Mouse (Mus musculus) bone marrow macrophage, adult 2 months (primary cell): Measurements from ENCODE around the gene Btnl10. TPM values are rescaled to one million over a fixed set of nuclear protein-coding genes. Genes with fewer than 3 reads are reported as not detected.

Experiments used
- H3K27ac ChIP-seq: 2 replicates; pipeline ENCODE4 v1.5.1; 2012; ENCODE audit warnings: low read depth, low read length; ENCODE audit not compliant: insufficient read depth
- H3K4me1 ChIP-seq: 2 replicates; pipeline ENCODE4 v1.6.1; 2012; ENCODE audit warnings: low read length; ENCODE audit not compliant: control insufficient read depth, insufficient read depth
- H3K4me3 ChIP-seq: 2 replicates; pipeline ENCODE4 v1.5.1; 2012; ENCODE audit warnings: mild to moderate bottlenecking, low read length, moderate library complexity; ENCODE audit not compliant: insufficient read depth
- CTCF ChIP-seq: IDR thresholded peaks from 2 replicates; pipeline ENCODE4 v1.5.1; 2012; ENCODE audit warnings: low read depth, mild to moderate bottlenecking, low read length, moderate library complexity
- POLR2A ChIP-seq: IDR thresholded peaks from 2 replicates; pipeline ENCODE4 v1.6.1; 2012; ENCODE audit warnings: mild to moderate bottlenecking, low read depth, low read length, borderline replicate concordance
- polyA plus RNA-seq: library from polyadenylated mRNA; stranded (reverse); fragments of >200 nt; gene quantifications from 2 replicates; pipeline ENCODE4 v1.2.4, GENCODE M21; 2012; ENCODE audit not compliant: missing spikeins, insufficient read depth, insufficient read length

Btnl10 gene
- polyA plus RNA-seq, 1 experiment = not detected

GRCm38 (mm10) chr11:58957226-58957914 lies 39.7 kb downstream of the Btnl10 start:
- peaks cover 31% of the 10 kb centered on the region for H3K4me1 ChIP-seq
- H3K27ac ChIP-seq = no peak overlapping the region; the same call in 1 of the 2 replicates
- TF ChIP-seq POLR2A (no peak), CTCF (no peak)
- H3K4me3 ChIP-seq = peak overlapping the region; percentile 5; the same call in 1 of the 2 replicates

GRCm38 (mm10) chr11:58958536-58958935 lies 40.8 kb downstream of the Btnl10 start:
- peak overlapping the region; percentile 72 for H3K27ac ChIP-seq
- H3K4me3 ChIP-seq = peak overlapping the region; percentile 49
- peaks cover 25% of the 10 kb centered on the region for H3K4me1 ChIP-seq
- TF ChIP-seq POLR2A (no peak), CTCF (no peak)

GRCm38 (mm10) chr11:58959186-58959825 lies 41.6 kb downstream of the Btnl10 start:
- H3K4me3 ChIP-seq = peak overlapping the region; percentile 68
- no peak for TF ChIP-seq CTCF
- TF ChIP-seq POLR2A = no peak
- peaks cover 24% of the 10 kb centered on the region for H3K4me1 ChIP-seq
- H3K27ac ChIP-seq = peak overlapping the region; percentile 84

GRCm38 (mm10) chr11:58959921-58960465 lies 42.3 kb downstream of the Btnl10 start:
- peaks cover 29% of the 10 kb centered on the region for H3K4me1 ChIP-seq
- H3K27ac ChIP-seq = peak overlapping the region; percentile 84
- peak overlapping the region; percentile 68 for H3K4me3 ChIP-seq
- TF ChIP-seq CTCF = peak; percentile 32; the same call in 1 of the 2 replicates
- no peak for TF ChIP-seq POLR2A

GRCm38 (mm10) chr11:58961364-58962177 lies 43.9 kb downstream of the Btnl10 start:
- no peak overlapping the region for H3K27ac ChIP-seq
- peaks cover 36% of the 10 kb centered on the region for H3K4me1 ChIP-seq
- TF ChIP-seq CTCF (no peak), POLR2A (no peak)
- no peak overlapping the region for H3K4me3 ChIP-seq

GRCm38 (mm10) chr11:58963543-58963942 lies 45.8 kb downstream of the Btnl10 start:
- Histone ChIP-seq H3K4me3 (no peak overlapping the region), H3K27ac (no peak overlapping the region), H3K4me1 (peaks cover 18% of the 10 kb centered on the region)
- no peak for TF ChIP-seq CTCF
- no peak for TF ChIP-seq POLR2A

- H3K4me1 ChIP-seq = peaks cover 16% of the 10 kb centered on the region
- TF ChIP-seq POLR2A (no peak), CTCF (no peak)
Measured at GRCm38 (mm10) chr11:58964216-58964615, 46.5 kb downstream of the Btnl10 start.

GRCm38 (mm10) chr11:58965001-58965760 lies 47.5 kb downstream of the Btnl10 start:
- Histone ChIP-seq H3K27ac (peak overlapping the region; percentile 38; the same call in 1 of the 2 replicates), H3K4me1 (peaks cover 14% of the 10 kb centered on the region), H3K4me3 (no peak overlapping the region)
- TF ChIP-seq POLR2A (no peak), CTCF (no peak)

More at GRCm38 (mm10) chr11:58964216-58964615, 46.5 kb downstream of the Btnl10 start:
- Histone ChIP-seq H3K27ac (no peak overlapping the region), H3K4me3 (no peak overlapping the region)

GRCm38 (mm10) chr11:58967346-58967745 lies 49.6 kb downstream of the Btnl10 start:
- H3K4me1 ChIP-seq = peaks cover 14% of the 10 kb centered on the region
- H3K4me3 ChIP-seq = no peak overlapping the region
- H3K27ac ChIP-seq = no peak overlapping the region
- TF ChIP-seq CTCF (no peak), POLR2A (no peak)

- Histone ChIP-seq H3K4me1 (peaks cover 14% of the 10 kb centered on the region), H3K27ac (no peak overlapping the region), H3K4me3 (no peak overlapping the region)
- TF ChIP-seq CTCF = no peak
- TF ChIP-seq POLR2A = no peak
Measured at GRCm38 (mm10) chr11:58968551-58968950, 50.8 kb downstream of the Btnl10 start.
